Mouse (Mus musculus): ENCODE results near the gene Srgap1. TPM values are rescaled to one million over a fixed set of nuclear protein-coding genes. Genes with fewer than 3 reads are reported as not detected.

The Srgap1 gene
- polyA plus RNA-seq, 1 experiment from 2014 or later = 1.1 TPM

- Histone ChIP-seq H3K9me3 (replicated peaks; ENCODE audit: control insufficient read depth, low read length) (no peaks in the 10 kb centered on the region), H3K27me3 (ENCODE audit: control insufficient read depth, insufficient read depth, low read depth, low read length) (no peaks in the 10 kb centered on the region), H3K9ac (ENCODE audit: low read depth, low read length) (no peak overlapping the region), H3K4me3 (ENCODE audit: low read depth, low read length) (no peak overlapping the region), H3K4me1 (ENCODE audit: control insufficient read depth, low read depth, low read length) (peaks cover 5% of the 10 kb centered on the region), H3K36me3 (ENCODE audit: control insufficient read depth, insufficient read depth) (no peaks in the 10 kb centered on the region), H3K27ac (ENCODE audit: low read length) (0 out of 2 replicates have a peak overlapping the region, but pooled peaks have one; percentile 30), H3K4me2 (ENCODE audit: low read depth, low read length) (no peak overlapping the region)
- 27% methylated on average over 2 of the region's 2 CpGs for WGBS (ENCODE audit: insufficient replicate concordance)
- peak; percentile 22; the same call in 1 of the 2 replicates for ATAC-seq (ENCODE audit: low read depth)
Observed at GRCm38 (mm10) chr10:122008370-122008730, 38.8 kb downstream of the Srgap1 start.

GRCm38 (mm10) chr10:122006606-122007005, 40.5 kb downstream of the Srgap1 start:
- Histone ChIP-seq H3K27me3 (ENCODE audit: control insufficient read depth, insufficient read depth, low read depth, low read length) (no peaks in the 10 kb centered on the region), H3K9ac (ENCODE audit: low read depth, low read length) (no peak overlapping the region), H3K36me3 (ENCODE audit: control insufficient read depth, insufficient read depth) (no peaks in the 10 kb centered on the region), H3K4me3 (ENCODE audit: low read depth, low read length) (no peak overlapping the region), H3K4me2 (ENCODE audit: low read depth, low read length) (no peak overlapping the region), H3K9me3 (replicated peaks; ENCODE audit: control insufficient read depth, low read length) (no peaks in the 10 kb centered on the region), H3K4me1 (ENCODE audit: control insufficient read depth, low read depth, low read length) (peaks cover 5% of the 10 kb centered on the region), H3K27ac (ENCODE audit: low read length) (no peak overlapping the region)
- ATAC-seq (ENCODE audit: low read depth) = no peak
- 45% methylated on average over 5 of the region's 5 CpGs for WGBS (ENCODE audit: insufficient replicate concordance)

- Histone ChIP-seq H3K4me1 (ENCODE audit: control insufficient read depth, low read depth, low read length) (peaks cover 5% of the 10 kb centered on the region), H3K4me3 (ENCODE audit: low read depth, low read length) (no peak overlapping the region), H3K9ac (ENCODE audit: low read depth, low read length) (no peak overlapping the region), H3K4me2 (ENCODE audit: low read depth, low read length) (no peak overlapping the region), H3K27ac (ENCODE audit: low read length) (no peak overlapping the region), H3K27me3 (ENCODE audit: control insufficient read depth, insufficient read depth, low read depth, low read length) (no peaks in the 10 kb centered on the region), H3K9me3 (replicated peaks; ENCODE audit: control insufficient read depth, low read length) (no peaks in the 10 kb centered on the region), H3K36me3 (ENCODE audit: control insufficient read depth, insufficient read depth) (no peaks in the 10 kb centered on the region)
- no peak for ATAC-seq (ENCODE audit: low read depth)
- WGBS (ENCODE audit: insufficient replicate concordance) = 55% methylated on average over 6 of the region's 6 CpGs
Observed at GRCm38 (mm10) chr10:122006151-122006550, 41.0 kb downstream of the Srgap1 start.

GRCm38 (mm10) chr10:122005560-122005959, 41.6 kb downstream of the Srgap1 start:
- Histone ChIP-seq H3K9ac (ENCODE audit: low read depth, low read length) (no peak overlapping the region), H3K36me3 (ENCODE audit: control insufficient read depth, insufficient read depth) (no peaks in the 10 kb centered on the region), H3K9me3 (replicated peaks; ENCODE audit: control insufficient read depth, low read length) (no peaks in the 10 kb centered on the region), H3K4me3 (ENCODE audit: low read depth, low read length) (no peak overlapping the region), H3K4me1 (ENCODE audit: control insufficient read depth, low read depth, low read length) (peaks cover 5% of the 10 kb centered on the region), H3K27ac (ENCODE audit: low read length) (no peak overlapping the region), H3K27me3 (ENCODE audit: control insufficient read depth, insufficient read depth, low read depth, low read length) (no peaks in the 10 kb centered on the region), H3K4me2 (ENCODE audit: low read depth, low read length) (no peak overlapping the region)
- WGBS (ENCODE audit: insufficient replicate concordance) = 14% methylated on average over 6 of the region's 6 CpGs
- no peak for ATAC-seq (ENCODE audit: low read depth)

- no peak overlapping the region for H3K9ac ChIP-seq (ENCODE audit: low read depth, low read length)
- H3K36me3 ChIP-seq (ENCODE audit: control insufficient read depth, insufficient read depth) = no peaks in the 10 kb centered on the region
- H3K27me3 ChIP-seq (ENCODE audit: control insufficient read depth, insufficient read depth, low read depth, low read length) = no peaks in the 10 kb centered on the region
- no peak overlapping the region for H3K27ac ChIP-seq (ENCODE audit: low read length)
- no peak overlapping the region for H3K4me2 ChIP-seq (ENCODE audit: low read depth, low read length)
- no peak overlapping the region for H3K4me3 ChIP-seq (ENCODE audit: low read depth, low read length)
- no peaks in the 10 kb centered on the region for H3K9me3 ChIP-seq (replicated peaks; ENCODE audit: control insufficient read depth, low read length)
- WGBS (ENCODE audit: insufficient replicate concordance) = 44% methylated on average over 6 of the region's 6 CpGs
- peaks cover 3% of the 10 kb centered on the region for H3K4me1 ChIP-seq (ENCODE audit: control insufficient read depth, low read depth, low read length)
- ATAC-seq (ENCODE audit: low read depth) = 0 out of 2 replicates have a peak, but pooled peaks have one; percentile 30
Observed at GRCm38 (mm10) chr10:122002930-122003329, 44.2 kb downstream of the Srgap1 start.

- WGBS (ENCODE audit: insufficient replicate concordance) = 54% methylated on average over 7 of the region's 7 CpGs
- no peaks in the 10 kb centered on the region for H3K27me3 ChIP-seq (ENCODE audit: control insufficient read depth, insufficient read depth, low read depth, low read length)
- no peak overlapping the region for H3K4me2 ChIP-seq (ENCODE audit: low read depth, low read length)
- H3K4me1 ChIP-seq (ENCODE audit: control insufficient read depth, low read depth, low read length) = no peaks in the 10 kb centered on the region; the same call in none of the 2 replicates
- no peaks in the 10 kb centered on the region for H3K36me3 ChIP-seq (ENCODE audit: control insufficient read depth, insufficient read depth)
- H3K27ac ChIP-seq (ENCODE audit: low read length) = no peak overlapping the region
- H3K4me3 ChIP-seq (ENCODE audit: low read depth, low read length) = no peak overlapping the region
- peak; percentile 40; the same call in 1 of the 2 replicates for ATAC-seq (ENCODE audit: low read depth)
- H3K9ac ChIP-seq (ENCODE audit: low read depth, low read length) = no peak overlapping the region
- H3K9me3 ChIP-seq (replicated peaks; ENCODE audit: control insufficient read depth, low read length) = no peaks in the 10 kb centered on the region
Observed at GRCm38 (mm10) chr10:121998806-121999205, 48.3 kb downstream of the Srgap1 start.

- Histone ChIP-seq H3K4me1 (ENCODE audit: control insufficient read depth, low read depth, low read length) (no peaks in the 10 kb centered on the region), H3K36me3 (ENCODE audit: control insufficient read depth, insufficient read depth) (no peaks in the 10 kb centered on the region), H3K9me3 (replicated peaks; ENCODE audit: control insufficient read depth, low read length) (no peaks in the 10 kb centered on the region), H3K4me3 (ENCODE audit: low read depth, low read length) (no peak overlapping the region), H3K9ac (ENCODE audit: low read depth, low read length) (no peak overlapping the region), H3K27me3 (ENCODE audit: control insufficient read depth, insufficient read depth, low read depth, low read length) (no peaks in the 10 kb centered on the region), H3K27ac (ENCODE audit: low read length) (no peak overlapping the region), H3K4me2 (ENCODE audit: low read depth, low read length) (no peak overlapping the region)
- 76% methylated on average over 4 of the region's 4 CpGs for WGBS (ENCODE audit: insufficient replicate concordance)
- ATAC-seq (ENCODE audit: low read depth) = no peak
Observed at GRCm38 (mm10) chr10:121996500-121996899, 50.6 kb downstream of the Srgap1 start.

- no peak overlapping the region for H3K9ac ChIP-seq (ENCODE audit: low read depth, low read length)
- no peak overlapping the region for H3K4me3 ChIP-seq (ENCODE audit: low read depth, low read length)
- ATAC-seq (ENCODE audit: low read depth) = no peak
- no peak overlapping the region for H3K4me2 ChIP-seq (ENCODE audit: low read depth, low read length)
- H3K27ac ChIP-seq (ENCODE audit: low read length) = no peak overlapping the region
- 72% methylated on average over 4 of the region's 4 CpGs for WGBS (ENCODE audit: insufficient replicate concordance)
- H3K4me1 ChIP-seq (ENCODE audit: control insufficient read depth, low read depth, low read length) = no peaks in the 10 kb centered on the region
- no peaks in the 10 kb centered on the region for H3K36me3 ChIP-seq (ENCODE audit: control insufficient read depth, insufficient read depth)
- H3K9me3 ChIP-seq (replicated peaks; ENCODE audit: control insufficient read depth, low read length) = no peaks in the 10 kb centered on the region
- no peaks in the 10 kb centered on the region for H3K27me3 ChIP-seq (ENCODE audit: control insufficient read depth, insufficient read depth, low read depth, low read length)
Observed at GRCm38 (mm10) chr10:121995448-121995847, 51.7 kb downstream of the Srgap1 start.

- Histone ChIP-seq H3K9ac (ENCODE audit: low read depth, low read length) (no peak overlapping the region), H3K36me3 (ENCODE audit: control insufficient read depth, insufficient read depth) (no peaks in the 10 kb centered on the region), H3K4me1 (ENCODE audit: control insufficient read depth, low read depth, low read length) (no peaks in the 10 kb centered on the region), H3K9me3 (replicated peaks; ENCODE audit: control insufficient read depth, low read length) (no peaks in the 10 kb centered on the region), H3K4me3 (ENCODE audit: low read depth, low read length) (no peak overlapping the region), H3K27ac (ENCODE audit: low read length) (no peak overlapping the region), H3K27me3 (ENCODE audit: control insufficient read depth, insufficient read depth, low read depth, low read length) (no peaks in the 10 kb centered on the region), H3K4me2 (ENCODE audit: low read depth, low read length) (no peak overlapping the region)
- WGBS (ENCODE audit: insufficient replicate concordance) = 44% methylated on average over 5 of the region's 5 CpGs
- ATAC-seq (ENCODE audit: low read depth) = no peak
Observed at GRCm38 (mm10) chr10:121994660-121995059, 52.5 kb downstream of the Srgap1 start.

Measured in liver, embryonic 16.5 days (tissue).